Mouse (Mus musculus) kidney, postnatal 36 days (tissue): ENCODE data around the gene Extl1.

Experiments
- DNase-seq, 2 experiments: peaks; one replicate each; pipeline ENCODE4 v3.0.0; 2021 to 2022; ENCODE audit warnings: mixed read lengths in 2 of 2

Extl1 gene

DNA sequence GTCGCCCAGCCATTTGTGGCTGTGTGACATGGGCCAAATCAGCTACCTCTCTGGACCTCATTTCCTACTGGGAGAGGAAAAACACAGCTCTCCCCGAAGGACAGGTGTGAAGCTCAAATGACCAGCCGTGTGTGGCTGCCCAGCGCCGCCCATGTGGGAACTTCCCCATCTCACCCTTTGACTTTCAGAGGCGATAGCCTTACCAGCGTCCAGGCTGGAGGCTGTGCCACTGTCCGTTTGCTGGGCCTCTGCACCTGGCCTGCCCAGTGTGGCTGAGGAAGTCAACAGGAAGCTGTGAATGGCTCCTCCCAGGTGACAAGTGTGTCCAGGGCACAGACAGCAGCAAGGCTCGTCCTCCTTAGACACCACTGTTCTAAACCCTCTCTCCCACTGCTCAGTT lies 71.9 kb downstream of the Extl1 start:
- DNase-seq: no peak

DNA sequence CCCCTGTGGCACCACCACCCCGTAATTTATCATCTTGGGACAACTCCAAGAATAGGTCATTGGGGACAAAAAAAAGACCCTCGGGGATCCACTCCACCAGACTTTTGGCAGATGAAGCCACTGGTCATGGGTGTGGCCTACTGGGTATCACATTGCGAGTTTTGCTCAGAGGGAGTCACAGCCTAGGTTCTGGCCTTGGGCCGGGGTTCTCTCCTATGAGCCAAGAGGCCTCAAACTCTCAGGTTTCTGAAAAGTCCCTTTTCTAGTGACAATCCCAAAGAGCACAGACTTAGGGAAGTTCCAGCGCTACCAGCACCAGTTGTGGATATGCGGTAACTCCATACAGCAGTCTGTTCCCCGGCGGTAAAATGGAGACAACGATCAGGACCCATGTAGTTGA lies 73.0 kb downstream of the Extl1 start:
- no peak for DNase-seq

DNA sequence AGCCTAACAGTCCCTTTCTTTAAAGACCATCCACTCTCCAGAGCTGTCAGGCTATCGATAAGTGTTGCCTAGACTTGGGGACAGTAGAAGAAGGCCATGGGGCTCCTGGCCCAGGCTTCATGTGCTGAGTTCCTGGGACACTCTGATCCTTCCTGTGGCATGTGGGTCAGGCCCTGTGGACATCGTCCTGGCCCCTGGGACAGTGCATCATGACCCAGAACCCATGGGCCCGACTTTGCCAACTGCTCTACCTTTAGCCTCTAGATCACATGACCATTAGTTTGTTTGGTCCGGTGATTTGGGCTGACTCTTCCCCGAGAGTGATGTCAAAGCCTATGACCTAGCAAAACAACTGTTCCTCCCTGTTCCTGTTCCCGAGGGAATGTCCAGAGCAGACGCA lies 73.5 kb downstream of the Extl1 start:
- peak; percentile 74 for DNase-seq

DNA sequence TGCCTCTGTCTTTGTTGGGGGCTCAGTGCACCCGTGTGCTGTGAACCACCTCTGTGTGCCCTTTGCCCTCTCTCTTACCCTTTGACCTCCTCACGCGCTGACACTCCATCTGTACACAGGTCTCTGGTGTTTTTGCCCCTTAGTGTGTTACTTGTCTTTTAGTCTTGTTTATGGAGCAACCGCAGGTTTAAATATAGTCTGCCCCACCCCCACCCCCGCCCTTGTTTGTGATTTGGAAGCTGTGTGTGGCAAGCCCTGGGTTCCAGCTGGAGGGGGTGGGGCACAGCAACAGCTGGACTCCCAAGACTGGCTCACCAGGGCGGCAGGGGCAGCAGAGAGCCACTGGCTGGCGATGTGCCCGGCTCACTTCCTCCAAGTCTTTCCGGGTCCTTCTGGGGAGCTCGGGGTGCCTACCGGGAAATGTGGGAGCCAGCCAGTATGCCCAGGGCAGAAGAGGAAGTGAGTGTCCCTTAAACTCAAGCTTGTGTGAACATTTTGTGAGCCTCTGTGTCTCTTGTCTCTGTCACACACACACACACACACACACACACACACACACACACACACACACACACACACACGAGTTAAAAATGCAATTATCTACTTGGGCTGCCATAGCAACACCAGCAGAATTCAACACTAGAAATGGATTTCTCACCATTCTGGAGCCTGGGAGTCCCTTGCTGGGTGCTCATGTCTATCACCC lies 76.1 kb downstream of the Extl1 start:
- peak; percentile 79 to 90 for DNase-seq

DNA sequence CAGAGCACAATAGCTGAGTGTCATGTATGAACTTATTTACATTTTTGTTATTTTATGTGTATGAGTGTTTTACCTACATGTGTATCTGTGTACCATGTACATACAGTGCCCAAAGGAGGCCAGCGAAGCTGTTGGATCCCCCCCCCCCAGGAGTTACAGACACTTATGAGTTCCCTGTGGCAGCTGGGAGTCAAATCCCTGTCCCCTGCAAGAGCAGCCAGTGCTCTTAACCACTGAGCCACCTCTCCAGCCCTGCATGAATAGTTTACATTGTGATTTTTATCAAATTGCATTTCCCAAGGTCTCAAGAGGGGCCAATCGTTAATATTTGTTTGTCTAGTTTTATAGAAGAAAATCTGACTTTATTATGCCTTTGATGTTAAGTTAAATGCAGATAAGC lies 76.7 kb downstream of the Extl1 start:
- no peak for DNase-seq
